Mouse (Mus musculus): Measurements from ENCODE around the gene Ptprn2. TPM values are rescaled to one million over a fixed set of nuclear protein-coding genes. Genes with fewer than 3 reads are reported as not detected.

Gene Ptprn2
- polyA plus RNA-seq, 1 experiment from 2014 or later = 2.9 TPM

GRCm38 (mm10) chr12:116927516-116927915, 442.0 kb downstream of the Ptprn2 start:
- Histone ChIP-seq H3K36me3 (ENCODE audit: control insufficient read depth, insufficient read depth, low read length) (no peaks in the 10 kb centered on the region), H3K4me2 (ENCODE audit: low read depth) (no peak overlapping the region), H3K4me1 (ENCODE audit: control insufficient read depth, insufficient read depth, low read length) (no peaks in the 10 kb centered on the region), H3K9me3 (ENCODE audit: control insufficient read depth, low read length) (no peaks in the 10 kb centered on the region), H3K9ac (ENCODE audit: low read length) (no peak overlapping the region), H3K27me3 (ENCODE audit: control insufficient read depth, insufficient read depth, low read length) (no peaks in the 10 kb centered on the region), H3K4me3 (ENCODE audit: low read depth, low read length) (no peak overlapping the region), H3K27ac (ENCODE audit: low read depth, low read length) (no peak overlapping the region)
- WGBS = 86% methylated on average over 1 of the region's 1 CpGs
- ATAC-seq (ENCODE audit: insufficient read depth, low FRiP score, low TSS enrichment) (no peak), DNase-seq (ENCODE audit: low spot score) (no peak)

- no peaks in the 10 kb centered on the region for H3K4me1 ChIP-seq (ENCODE audit: control insufficient read depth, insufficient read depth, low read length)
- H3K27ac ChIP-seq (ENCODE audit: low read depth, low read length) = no peak overlapping the region
- 63% methylated on average over 3 of the region's 3 CpGs for WGBS
- H3K36me3 ChIP-seq (ENCODE audit: control insufficient read depth, insufficient read depth, low read length) = no peaks in the 10 kb centered on the region
- no peak overlapping the region for H3K9ac ChIP-seq (ENCODE audit: low read length)
- DNase-seq (ENCODE audit: low spot score) (no peak), ATAC-seq (ENCODE audit: insufficient read depth, low FRiP score, low TSS enrichment) (no peak)
- H3K9me3 ChIP-seq (ENCODE audit: control insufficient read depth, low read length) = no peaks in the 10 kb centered on the region
- H3K27me3 ChIP-seq (ENCODE audit: control insufficient read depth, insufficient read depth, low read length) = no peaks in the 10 kb centered on the region
- H3K4me2 ChIP-seq (ENCODE audit: low read depth) = no peak overlapping the region
- H3K4me3 ChIP-seq (ENCODE audit: low read depth, low read length) = no peak overlapping the region
These were observed 452.8 kb downstream of the Ptprn2 start for GRCm38 (mm10) chr12:116938158-116938854.

- Histone ChIP-seq H3K9ac (ENCODE audit: low read length) (no peak overlapping the region), H3K27ac (ENCODE audit: low read depth, low read length) (no peak overlapping the region), H3K9me3 (ENCODE audit: control insufficient read depth, low read length) (no peaks in the 10 kb centered on the region), H3K4me3 (ENCODE audit: low read depth, low read length) (no peak overlapping the region), H3K4me2 (ENCODE audit: low read depth) (no peak overlapping the region), H3K4me1 (ENCODE audit: control insufficient read depth, insufficient read depth, low read length) (no peaks in the 10 kb centered on the region), H3K36me3 (ENCODE audit: control insufficient read depth, insufficient read depth, low read length) (no peaks in the 10 kb centered on the region), H3K27me3 (ENCODE audit: control insufficient read depth, insufficient read depth, low read length) (no peaks in the 10 kb centered on the region)
- no peak for DNase-seq (ENCODE audit: low spot score)
- 84% methylated on average over 5 of the region's 5 CpGs for WGBS
- no peak for ATAC-seq (ENCODE audit: insufficient read depth, low FRiP score, low TSS enrichment)
These were observed 458.4 kb downstream of the Ptprn2 start for GRCm38 (mm10) chr12:116943883-116944282.

- DNase-seq (ENCODE audit: low spot score) (no peak), ATAC-seq (ENCODE audit: insufficient read depth, low FRiP score, low TSS enrichment) (no peak)
- no peak overlapping the region for H3K4me2 ChIP-seq (ENCODE audit: low read depth)
- 63% methylated on average over 4 of the region's 4 CpGs for WGBS
- no peak overlapping the region for H3K9ac ChIP-seq (ENCODE audit: low read length)
- H3K4me1 ChIP-seq (ENCODE audit: control insufficient read depth, insufficient read depth, low read length) = no peaks in the 10 kb centered on the region
- no peaks in the 10 kb centered on the region for H3K27me3 ChIP-seq (ENCODE audit: control insufficient read depth, insufficient read depth, low read length)
- H3K36me3 ChIP-seq (ENCODE audit: control insufficient read depth, insufficient read depth, low read length) = no peaks in the 10 kb centered on the region
- H3K4me3 ChIP-seq (ENCODE audit: low read depth, low read length) = no peak overlapping the region
- H3K27ac ChIP-seq (ENCODE audit: low read depth, low read length) = no peak overlapping the region
- H3K9me3 ChIP-seq (ENCODE audit: control insufficient read depth, low read length) = no peaks in the 10 kb centered on the region
These were observed 462.8 kb downstream of the Ptprn2 start for GRCm38 (mm10) chr12:116948151-116948928.

GRCm38 (mm10) chr12:116949726-116950125, 464.2 kb downstream of the Ptprn2 start:
- no peak overlapping the region for H3K4me2 ChIP-seq (ENCODE audit: low read depth)
- H3K27me3 ChIP-seq (ENCODE audit: control insufficient read depth, insufficient read depth, low read length) = no peaks in the 10 kb centered on the region
- H3K36me3 ChIP-seq (ENCODE audit: control insufficient read depth, insufficient read depth, low read length) = no peaks in the 10 kb centered on the region
- H3K27ac ChIP-seq (ENCODE audit: low read depth, low read length) = no peak overlapping the region
- H3K4me1 ChIP-seq (ENCODE audit: control insufficient read depth, insufficient read depth, low read length) = no peaks in the 10 kb centered on the region
- no peak overlapping the region for H3K9ac ChIP-seq (ENCODE audit: low read length)
- 75% methylated on average over 3 of the region's 3 CpGs for WGBS
- H3K9me3 ChIP-seq (ENCODE audit: control insufficient read depth, low read length) = no peaks in the 10 kb centered on the region
- DNase-seq (ENCODE audit: low spot score) (no peak), ATAC-seq (ENCODE audit: insufficient read depth, low FRiP score, low TSS enrichment) (no peak)
- no peak overlapping the region for H3K4me3 ChIP-seq (ENCODE audit: low read depth, low read length)

GRCm38 (mm10) chr12:116952452-116953205, 467.1 kb downstream of the Ptprn2 start:
- no peaks in the 10 kb centered on the region for H3K9me3 ChIP-seq (ENCODE audit: control insufficient read depth, low read length)
- DNase-seq (ENCODE audit: low spot score) (no peak), ATAC-seq (ENCODE audit: insufficient read depth, low FRiP score, low TSS enrichment) (no peak)
- H3K27me3 ChIP-seq (ENCODE audit: control insufficient read depth, insufficient read depth, low read length) = no peaks in the 10 kb centered on the region
- no peaks in the 10 kb centered on the region for H3K4me1 ChIP-seq (ENCODE audit: control insufficient read depth, insufficient read depth, low read length)
- no peak overlapping the region for H3K27ac ChIP-seq (ENCODE audit: low read depth, low read length)
- H3K4me3 ChIP-seq (ENCODE audit: low read depth, low read length) = no peak overlapping the region
- no peaks in the 10 kb centered on the region for H3K36me3 ChIP-seq (ENCODE audit: control insufficient read depth, insufficient read depth, low read length)
- no peak overlapping the region for H3K9ac ChIP-seq (ENCODE audit: low read length)
- H3K4me2 ChIP-seq (ENCODE audit: low read depth) = no peak overlapping the region
- WGBS = 84% methylated on average over 13 of the region's 13 CpGs

- Histone ChIP-seq H3K27me3 (ENCODE audit: control insufficient read depth, insufficient read depth, low read length) (no peaks in the 10 kb centered on the region), H3K4me2 (ENCODE audit: low read depth) (no peak overlapping the region), H3K27ac (ENCODE audit: low read depth, low read length) (no peak overlapping the region), H3K4me1 (ENCODE audit: control insufficient read depth, insufficient read depth, low read length) (no peaks in the 10 kb centered on the region), H3K9me3 (ENCODE audit: control insufficient read depth, low read length) (no peaks in the 10 kb centered on the region), H3K36me3 (ENCODE audit: control insufficient read depth, insufficient read depth, low read length) (no peaks in the 10 kb centered on the region), H3K4me3 (ENCODE audit: low read depth, low read length) (no peak overlapping the region), H3K9ac (ENCODE audit: low read length) (no peak overlapping the region)
- DNase-seq (ENCODE audit: low spot score) = no peak
- WGBS = 91% methylated on average over 2 of the region's 2 CpGs
- no peak for ATAC-seq (ENCODE audit: insufficient read depth, low FRiP score, low TSS enrichment)
These were observed 473.6 kb downstream of the Ptprn2 start for GRCm38 (mm10) chr12:116959164-116959563.

- 96% methylated on average over 1 of the region's 1 CpGs for WGBS
- no peak overlapping the region for H3K9ac ChIP-seq (ENCODE audit: low read length)
- no peak overlapping the region for H3K27ac ChIP-seq (ENCODE audit: low read depth, low read length)
- H3K4me3 ChIP-seq (ENCODE audit: low read depth, low read length) = no peak overlapping the region
- DNase-seq (ENCODE audit: low spot score) (no peak), ATAC-seq (ENCODE audit: insufficient read depth, low FRiP score, low TSS enrichment) (no peak)
- H3K9me3 ChIP-seq (ENCODE audit: control insufficient read depth, low read length) = no peaks in the 10 kb centered on the region
- no peak overlapping the region for H3K4me2 ChIP-seq (ENCODE audit: low read depth)
- no peaks in the 10 kb centered on the region for H3K4me1 ChIP-seq (ENCODE audit: control insufficient read depth, insufficient read depth, low read length)
- no peaks in the 10 kb centered on the region for H3K27me3 ChIP-seq (ENCODE audit: control insufficient read depth, insufficient read depth, low read length)
- no peaks in the 10 kb centered on the region for H3K36me3 ChIP-seq (ENCODE audit: control insufficient read depth, insufficient read depth, low read length)
These were observed 478.4 kb downstream of the Ptprn2 start for GRCm38 (mm10) chr12:116963906-116964305.
